15 mouse cellular contexts compared by ENCODE assay signal in the genomic region with DNA sequence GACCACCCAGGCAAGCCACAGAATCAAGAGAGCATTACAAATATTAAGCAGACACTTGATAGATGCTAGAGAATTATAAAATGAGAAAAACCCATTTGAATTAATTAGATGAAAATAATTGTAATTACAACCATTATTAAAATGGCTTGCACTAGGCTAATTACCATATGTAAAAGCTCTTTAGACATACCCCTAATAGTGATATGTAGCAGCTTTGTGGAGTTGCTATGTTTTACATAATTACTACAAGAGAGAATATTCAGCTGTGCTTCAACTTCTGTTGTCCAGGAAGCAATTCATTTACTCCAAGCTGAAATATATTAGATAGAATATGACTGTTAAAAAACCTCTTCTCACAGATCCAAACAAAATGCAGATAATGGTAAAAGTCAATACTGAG.
A peak's percentile ranks its signal among the peaks of the same experiment; 100 is the strongest.
DNase-seq lines count a peak whose midpoint lies in the region; ATAC-seq and TF ChIP-seq lines count a peak whose summit lies in the region.
"Had no signal": no experiment of that assay in that cellular context is flagged by ENCODE, and none has a peak within 500 bp of the region (broad histone marks: within the 10 kb centered on the region; RNA-seq: fewer than 3 reads in every experiment).

No protein-coding gene starts in this region.

- no peak for TF ChIP-seq CTCF in forebrain, postnatal 0 days (IDR thresholded peaks at IDR 0.05; ENCODE audit: low read depth)

- no peaks in the 10 kb centered on the region for H3K9me3 ChIP-seq in forebrain, embryonic 14.5 days (replicated peaks; ENCODE audit: control insufficient read depth, low read length)
- no peaks in the 10 kb centered on the region for H3K9me3 ChIP-seq in forebrain, embryonic 10.5 days
- H3K9me3 ChIP-seq in forebrain, postnatal 0 days (ENCODE audit: low read length) = no peaks in the 10 kb centered on the region
- H3K9me3 ChIP-seq in forebrain, embryonic 11.5 days (ENCODE audit: control insufficient read depth, low read length) = no peaks in the 10 kb centered on the region
- H3K9me3 ChIP-seq: embryonic facial prominence, embryonic 10.5 days; embryonic facial prominence, embryonic 12.5 days had no signal

- no peak overlapping the region for H3K4me3 ChIP-seq in forebrain, embryonic 14.5 days (ENCODE audit: low read depth, low read length)
- no peak overlapping the region for H3K4me3 ChIP-seq in forebrain, embryonic 10.5 days
- no peak overlapping the region for H3K4me3 ChIP-seq in forebrain, postnatal 0 days (ENCODE audit: low read depth, low read length)
- H3K4me3 ChIP-seq in forebrain, embryonic 11.5 days (ENCODE audit: low read depth, low read length) = no peak overlapping the region
- H3K4me3 ChIP-seq: embryonic facial prominence, embryonic 10.5 days; embryonic facial prominence, embryonic 12.5 days had no signal

- no peaks in the 10 kb centered on the region for H3K27me3 ChIP-seq in forebrain, embryonic 14.5 days (replicated peaks; ENCODE audit: control insufficient read depth, insufficient read depth, low read length)
- 0 out of 2 replicates have a peak, but pooled peaks cover 4% of the 10 kb centered on the region for H3K27me3 ChIP-seq in forebrain, embryonic 10.5 days (ENCODE audit: poor library complexity, severe bottlenecking)
- H3K27me3 ChIP-seq in forebrain, postnatal 0 days (ENCODE audit: insufficient read depth, low read length) = no peaks in the 10 kb centered on the region
- no peaks in the 10 kb centered on the region for H3K27me3 ChIP-seq in forebrain, embryonic 11.5 days (ENCODE audit: control insufficient read depth, insufficient read depth, low read length)
- H3K27me3 ChIP-seq: embryonic facial prominence, embryonic 12.5 days had no signal

- no peak overlapping the region for H3K4me2 ChIP-seq in forebrain, embryonic 14.5 days (ENCODE audit: low read length)
- H3K4me2 ChIP-seq in forebrain, postnatal 0 days (ENCODE audit: low read depth) = no peak overlapping the region
- H3K4me2 ChIP-seq in forebrain, embryonic 11.5 days (ENCODE audit: low read depth, low read length, severe bottlenecking) = no peak overlapping the region
- H3K4me2 ChIP-seq: embryonic facial prominence, embryonic 12.5 days had no signal

- H3K36me3 ChIP-seq in forebrain, embryonic 14.5 days (ENCODE audit: control insufficient read depth, insufficient read depth, low read length) = no peaks in the 10 kb centered on the region
- no peaks in the 10 kb centered on the region for H3K36me3 ChIP-seq in forebrain, embryonic 10.5 days (replicated peaks)
- no peaks in the 10 kb centered on the region for H3K36me3 ChIP-seq in forebrain, postnatal 0 days (ENCODE audit: insufficient read depth)
- no peaks in the 10 kb centered on the region for H3K36me3 ChIP-seq in forebrain, embryonic 11.5 days (ENCODE audit: control insufficient read depth, insufficient read depth, low read length)
- H3K36me3 ChIP-seq: embryonic facial prominence, embryonic 10.5 days; embryonic facial prominence, embryonic 12.5 days had no signal

- peak; percentile 49 for DNase-seq in forebrain, embryonic 14.5 days (ENCODE audit: low spot score)
- no peak for DNase-seq in forebrain, embryonic 10.5 days (ENCODE audit: extremely low spot score, low spot score)
- peak; percentile 0 for DNase-seq in forebrain, postnatal 0 days
- no peak for DNase-seq in forebrain, embryonic 11.5 days (ENCODE audit: low spot score)
- DNase-seq in layer of hippocampus, adult 9-11 months = no peak
- DNase-seq: adrenal gland, adult 2 months; adrenal gland, postnatal 10 days; adrenal gland, postnatal 25 days; cerebellum, adult 11-12 months; cerebellum, adult 2 months; cerebellum, adult 9-10 months; cerebellum, postnatal 10 days; cerebellum, postnatal 25 days had no signal

- H3K4me1 ChIP-seq in forebrain, embryonic 14.5 days (ENCODE audit: control insufficient read depth, insufficient read depth, low read length) = no peaks in the 10 kb centered on the region
- H3K4me1 ChIP-seq in forebrain, embryonic 10.5 days = peaks cover 4% of the 10 kb centered on the region; the same call in 1 of the 2 replicates
- H3K4me1 ChIP-seq in forebrain, postnatal 0 days (ENCODE audit: insufficient read depth) = no peaks in the 10 kb centered on the region
- H3K4me1 ChIP-seq in forebrain, embryonic 11.5 days (replicated peaks; ENCODE audit: control insufficient read depth, insufficient read depth, low read length) = no peaks in the 10 kb centered on the region
- H3K4me1 ChIP-seq: embryonic facial prominence, embryonic 10.5 days; embryonic facial prominence, embryonic 12.5 days had no signal

- H3K27ac ChIP-seq in forebrain, embryonic 14.5 days (ENCODE audit: low read depth, low read length) = no peak overlapping the region
- H3K27ac ChIP-seq in forebrain, embryonic 10.5 days = no peak overlapping the region
- no peak overlapping the region for H3K27ac ChIP-seq in forebrain, postnatal 0 days (ENCODE audit: low read depth, low read length)
- H3K27ac ChIP-seq in forebrain, embryonic 11.5 days (ENCODE audit: low read depth, low read length) = no peak overlapping the region
- H3K27ac ChIP-seq: embryonic facial prominence, embryonic 10.5 days; embryonic facial prominence, embryonic 12.5 days had no signal

- ATAC-seq in forebrain, embryonic 14.5 days = peak; percentile 71; the same call in 1 of the 2 replicates
- ATAC-seq in forebrain, postnatal 0 days = peak; percentile 36; the same call in 1 of the 2 replicates
- ATAC-seq in forebrain, embryonic 11.5 days (replicated peaks; ENCODE audit: low FRiP score) = no peak

- no peak overlapping the region for H3K9ac ChIP-seq in forebrain, embryonic 14.5 days (ENCODE audit: low read length)
- no peak overlapping the region for H3K9ac ChIP-seq in forebrain, postnatal 0 days
- H3K9ac ChIP-seq in forebrain, embryonic 11.5 days (ENCODE audit: low read length) = no peak overlapping the region
- H3K9ac ChIP-seq: embryonic facial prominence, embryonic 12.5 days had no signal

Comparison
In these comparisons a context has a peak if more than half of its experiments do, and no peak if none do; other contexts are left out.
1. DNase-seq: peak in forebrain, embryonic 14.5 days (single experiment) and forebrain, postnatal 0 days (single experiment); none in forebrain, embryonic 10.5 days (single experiment), forebrain, embryonic 11.5 days (single experiment) and layer of hippocampus, adult 9-11 months (single experiment).